Mouse (Mus musculus) heart, postnatal 0 days (tissue): Measurements from ENCODE around the gene Rarg. TPM values are rescaled to one million over a fixed set of nuclear protein-coding genes. Genes with fewer than 3 reads are reported as not detected.
A peak's percentile ranks its signal among the peaks of the same experiment; 100 is the strongest.

ENCODE experiments used
- ATAC-seq: fragments of 200-750 bp; cut with Nextera tagmentation; 2 replicates; pipeline ENCODE4 v1.8.0; 2017; ENCODE audit warnings: low read depth, moderate number of reproducible peaks, moderate library complexity; ENCODE audit not compliant: insufficient read depth
- DNase-seq: peaks from one replicate; pipeline ENCODE4 v3.0.0-alpha.2; 2016; ENCODE audit warnings: low spot score
- H3K27ac ChIP-seq: fragments of 300-500 bp; sonication (generic); 2 replicates; pipeline ENCODE4 v1.5.1; 2014; ENCODE audit warnings: low read depth, mild to moderate bottlenecking
- H3K27me3 ChIP-seq: fragments of 300-500 bp; sonication (generic); 2 replicates; pipeline ENCODE4 v1.6.1; 2014; ENCODE audit warnings: low read length, mixed read lengths; ENCODE audit not compliant: control insufficient read depth, insufficient read depth
- H3K36me3 ChIP-seq: fragments of 300-500 bp; sonication (generic); replicated peaks from 2 replicates; pipeline ENCODE4 v1.6.1; 2014; ENCODE audit warnings: low read length, mixed read lengths; ENCODE audit not compliant: control insufficient read depth, insufficient read depth
- H3K4me1 ChIP-seq: fragments of 300-500 bp; sonication (generic); 2 replicates; pipeline ENCODE4 v1.6.1; 2014; ENCODE audit warnings: antibody characterized with exemption; ENCODE audit not compliant: control insufficient read depth, insufficient read depth
- H3K4me2 ChIP-seq: fragments of 300-500 bp; sonication (generic); 2 replicates; pipeline ENCODE4 v1.6.1; 2014; ENCODE audit warnings: low read depth, mild to moderate bottlenecking, low read length, moderate library complexity
- H3K4me3 ChIP-seq: fragments of 300-500 bp; sonication (generic); 2 replicates; pipeline ENCODE4 v1.5.1; 2014; ENCODE audit warnings: low read depth, low read length
- H3K9ac ChIP-seq: fragments of 300-500 bp; sonication (generic); replicated peaks from 2 replicates; pipeline ENCODE4 v1.6.1; 2014; ENCODE audit warnings: low read depth, low read length, mixed read lengths
- H3K9me3 ChIP-seq: fragments of 300-500 bp; sonication (generic); replicated peaks from 2 replicates; pipeline ENCODE4 v1.6.1; 2016; ENCODE audit warnings: low read length; ENCODE audit not compliant: control insufficient read depth
- CTCF ChIP-seq: IDR thresholded peaks from 2 replicates; pipeline ENCODE4 v1.5.1; 2016; ENCODE audit warnings: antibody characterized with exemption, control low read depth, low read depth
- EP300 ChIP-seq: IDR thresholded peaks from 2 replicates; pipeline ENCODE4 v1.6.1; 2016; ENCODE audit warnings: antibody characterized with exemption, low read depth
- WGBS: fragments of 180-500 bp; shearing (Covaris S2); extraction: QIAGEN DNeasy Blood & Tissue Kit; methylation state at CpG from one replicate; pipeline ENCODE4 v1.1.7; 2014; 5-methylcytosine and 5-hydroxymethylcytosine counted together
- polyA plus RNA-seq: library from polyadenylated mRNA; unstranded; fragments of >200 nt; fragmentation: Nextera tagmentation; extraction: Ambion mirVana; gene quantifications from 2 replicates; pipeline ENCODE4 v1.2.1, GENCODE M21; 2015
- total RNA-seq: library from RNA; depleted of rRNA; stranded (reverse); fragments of >200 nt; gene quantifications from 2 replicates; pipeline ENCODE4 v1.2.3, GENCODE M21; 2014; ENCODE audit warnings: low replicate concordance

Gene Rarg
- total and polyA plus RNA-seq, 2 experiments from 2014 or later = 6.0 to 8.9 TPM

DNA sequence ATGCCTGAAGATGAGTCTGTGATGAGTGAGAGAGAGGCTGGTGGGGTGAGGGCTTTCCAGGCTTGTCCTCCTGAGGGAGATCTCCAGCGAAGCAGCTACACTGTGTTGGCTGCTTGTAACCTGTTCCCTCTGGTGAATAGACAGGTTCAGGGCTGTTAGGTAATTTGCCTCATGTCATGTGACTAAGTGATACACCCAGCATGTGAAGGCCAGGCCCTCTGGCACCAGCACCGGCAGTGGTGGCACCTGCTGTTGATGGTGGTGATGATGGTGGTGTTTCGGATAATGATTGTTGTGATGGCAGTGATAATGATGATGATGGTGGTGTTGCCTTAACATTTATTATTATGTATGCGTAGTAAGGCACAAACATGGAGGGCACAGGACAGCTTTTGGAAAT lies 46.5 kb downstream of the Rarg start:
- no peaks in the 10 kb centered on the region for H3K27me3 ChIP-seq
- DNase-seq (no peak), ATAC-seq (no peak)
- H3K9me3 ChIP-seq = no peaks in the 10 kb centered on the region
- no peak overlapping the region for H3K4me3 ChIP-seq
- no peak overlapping the region for H3K27ac ChIP-seq
- H3K36me3 ChIP-seq = peaks cover 82% of the 10 kb centered on the region
- H3K4me2 ChIP-seq = no peak overlapping the region
- H3K9ac ChIP-seq = no peak overlapping the region
- no peak for TF ChIP-seq EP300
- TF ChIP-seq CTCF = no peak
- WGBS = 95% methylated on average over 4 of the region's 4 CpGs
- 0 out of 2 replicates have a peak, but pooled peaks cover 3% of the 10 kb centered on the region for H3K4me1 ChIP-seq

- ATAC-seq (no peak), DNase-seq (no peak)
- H3K4me2 ChIP-seq = no peak overlapping the region
- no peaks in the 10 kb centered on the region for H3K9me3 ChIP-seq
- no peaks in the 10 kb centered on the region for H3K27me3 ChIP-seq
- no peak overlapping the region for H3K27ac ChIP-seq
- TF ChIP-seq CTCF (no peak), EP300 (no peak)
- 91% methylated on average over 8 of the region's 8 CpGs for WGBS
- no peak overlapping the region for H3K4me3 ChIP-seq
- H3K9ac ChIP-seq = no peak overlapping the region
- H3K4me1 ChIP-seq = peaks cover 17% of the 10 kb centered on the region
- H3K36me3 ChIP-seq = peaks cover 73% of the 10 kb centered on the region
These were observed 48.2 kb downstream of the Rarg start for GRCm38 (mm10) chr15:102209114-102209513.

DNA sequence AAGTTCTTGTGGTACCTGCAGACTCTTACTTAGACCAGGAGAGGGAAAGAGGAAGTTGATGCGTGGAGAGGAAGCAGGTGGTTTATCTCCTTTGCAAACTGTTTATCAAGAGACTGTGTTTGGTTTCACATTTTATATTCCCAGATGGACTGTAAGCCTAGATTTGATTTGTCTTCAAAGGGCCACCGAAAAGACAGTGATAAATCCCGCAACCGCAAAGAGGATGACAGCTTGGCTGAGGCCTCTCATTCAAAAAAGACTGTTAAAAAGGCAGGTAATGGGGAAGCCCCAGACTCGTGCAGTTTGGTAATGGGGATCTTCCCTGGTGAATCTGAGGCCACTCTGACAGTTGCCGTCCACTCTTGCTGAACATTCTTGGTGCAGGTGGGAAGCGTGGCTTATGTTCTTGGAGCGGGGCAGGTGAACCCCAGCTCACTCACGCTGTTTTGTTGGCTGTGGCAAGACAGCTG lies 49.2 kb downstream of the Rarg start:
- Histone ChIP-seq H3K36me3 (peaks cover 64% of the 10 kb centered on the region), H3K4me2 (no peak overlapping the region), H3K9me3 (no peaks in the 10 kb centered on the region), H3K27ac (no peak overlapping the region), H3K4me3 (no peak overlapping the region), H3K27me3 (no peaks in the 10 kb centered on the region), H3K9ac (no peak overlapping the region), H3K4me1 (peaks cover 17% of the 10 kb centered on the region)
- DNase-seq = no peak
- no peak for TF ChIP-seq EP300
- WGBS = 82% methylated on average over 9 of the region's 9 CpGs
- no peak for ATAC-seq

- TF ChIP-seq CTCF (no peak), EP300 (no peak)
- 82% methylated on average over 3 of the region's 3 CpGs for WGBS
- ATAC-seq = no peak
- H3K4me3 ChIP-seq = no peak overlapping the region
- H3K27ac ChIP-seq = no peak overlapping the region
- H3K9me3 ChIP-seq = no peaks in the 10 kb centered on the region
- H3K27me3 ChIP-seq = no peaks in the 10 kb centered on the region
- no peak for DNase-seq
- H3K4me1 ChIP-seq = peaks cover 21% of the 10 kb centered on the region
- no peak overlapping the region for H3K4me2 ChIP-seq
- H3K9ac ChIP-seq = no peak overlapping the region
- H3K36me3 ChIP-seq = peaks cover 56% of the 10 kb centered on the region
These were observed 50.0 kb downstream of the Rarg start for GRCm38 (mm10) chr15:102207351-102207750.

DNA sequence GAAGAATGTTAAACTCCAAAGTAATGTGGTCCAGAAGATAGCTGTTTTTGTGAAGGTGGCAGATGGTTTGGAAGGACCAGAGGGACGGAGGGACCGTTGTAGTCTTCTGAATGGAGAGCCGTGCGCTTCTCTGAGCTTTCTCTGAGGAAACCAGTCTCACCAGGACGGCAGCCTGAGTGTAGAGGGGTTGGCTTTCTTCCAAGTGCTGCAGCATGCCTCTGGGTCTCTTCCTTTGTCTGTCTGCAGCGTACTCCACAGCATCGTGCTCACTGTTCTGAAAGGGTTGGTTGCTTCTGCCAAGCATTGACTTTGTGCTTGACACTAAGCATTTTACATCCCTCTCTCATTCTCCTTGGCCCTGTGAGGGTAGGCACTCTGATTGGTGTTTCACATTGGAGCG lies 51.5 kb downstream of the Rarg start:
- no peak for ATAC-seq
- no peaks in the 10 kb centered on the region for H3K9me3 ChIP-seq
- TF ChIP-seq CTCF (no peak), EP300 (no peak)
- DNase-seq = no peak
- peaks cover 46% of the 10 kb centered on the region for H3K36me3 ChIP-seq
- H3K27me3 ChIP-seq = no peaks in the 10 kb centered on the region
- 26% methylated on average over 8 of the region's 8 CpGs for WGBS
- peak overlapping the region; percentile 89 for H3K4me2 ChIP-seq
- H3K4me1 ChIP-seq = peaks cover 22% of the 10 kb centered on the region
- no peak overlapping the region for H3K4me3 ChIP-seq
- H3K27ac ChIP-seq = no peak overlapping the region
- H3K9ac ChIP-seq = no peak overlapping the region
